Mouse (Mus musculus) cerebellum, adult 2 months (tissue): ENCODE data around the gene Il12rb2.

Experiments
- CTCF ChIP-seq: fragments of 200-500 bp; IDR thresholded peaks from 2 replicates; pipeline ENCODE4 v1.5.1; 2011; ENCODE audit warnings: low read depth, mild to moderate bottlenecking, control low read depth, low read length, moderate library complexity, borderline replicate concordance; ENCODE audit not compliant: insufficient read depth
- POLR2A ChIP-seq: fragments of 200-500 bp; IDR thresholded peaks from 2 replicates; pipeline ENCODE4 v1.6.1; 2011; ENCODE audit warnings: low read length, control low read depth, borderline replicate concordance; ENCODE audit not compliant: insufficient read depth

GRCm38 (mm10) chr6:67300710-67301163 lies 75.3 kb downstream of the Il12rb2 start:
- TF ChIP-seq CTCF: no peak
- no peak for TF ChIP-seq POLR2A
